Mouse (Mus musculus) heart, embryonic 16.5 days (tissue): ENCODE data around the gene Rrm2. TPM values are rescaled to one million over a fixed set of nuclear protein-coding genes. Genes with fewer than 3 reads are reported as not detected.

Source experiments
- ATAC-seq: fragments of 200-750 bp; cut with Nextera tagmentation; replicated peaks from 2 replicates; pipeline ENCODE4 v1.8.0; 2017; ENCODE audit warnings: moderate number of reproducible peaks; ENCODE audit not compliant: insufficient read depth, low FRiP score; ENCODE audit errors: extremely low read depth
- H3K27ac ChIP-seq: fragments of 300-500 bp; sonication (generic); 2 replicates; pipeline ENCODE4 v1.5.1; 2014; ENCODE audit warnings: mild to moderate bottlenecking, low read length, control low read depth, moderate library complexity
- H3K27me3 ChIP-seq: fragments of 300-500 bp; sonication (generic); 2 replicates; pipeline ENCODE4 v1.6.1; 2014; ENCODE audit warnings: low read length, mixed read lengths; ENCODE audit not compliant: control insufficient read depth, insufficient read depth
- H3K36me3 ChIP-seq: fragments of 300-500 bp; sonication (generic); 2 replicates; pipeline ENCODE4 v1.6.1; 2014; ENCODE audit not compliant: control insufficient read depth, insufficient read depth
- H3K4me1 ChIP-seq: fragments of 300-500 bp; sonication (generic); 2 replicates; pipeline ENCODE4 v1.6.1; 2014; ENCODE audit warnings: low read length, mixed read lengths; ENCODE audit not compliant: control insufficient read depth, insufficient read depth
- H3K4me2 ChIP-seq: fragments of 300-500 bp; sonication (generic); 2 replicates; pipeline ENCODE4 v1.6.1; 2014; ENCODE audit warnings: low read depth, mild to moderate bottlenecking, control low read depth, low read length
- H3K4me3 ChIP-seq: fragments of 300-500 bp; sonication (generic); 2 replicates; pipeline ENCODE4 v1.5.1; 2014; ENCODE audit warnings: mild to moderate bottlenecking, control low read depth, low read length
- H3K9ac ChIP-seq: fragments of 300-500 bp; sonication (generic); 2 replicates; pipeline ENCODE4 v1.6.1; 2014; ENCODE audit warnings: low read length, control low read depth
- H3K9me3 ChIP-seq: fragments of 300-500 bp; sonication (generic); replicated peaks from 2 replicates; pipeline ENCODE4 v1.6.1; 2016; ENCODE audit warnings: low read length; ENCODE audit not compliant: control insufficient read depth
- WGBS: fragments of 180-500 bp; shearing (Covaris S2); extraction: QIAGEN DNeasy Blood & Tissue Kit; methylation state at CpG from one replicate; pipeline ENCODE4 v1.1.7; 2014; 5-methylcytosine and 5-hydroxymethylcytosine counted together
- polyA plus RNA-seq: library from polyadenylated mRNA; unstranded; fragments of >200 nt; fragmentation: Nextera tagmentation; extraction: Ambion mirVana; gene quantifications from 2 replicates; pipeline ENCODE4 v1.2.1, GENCODE M21; 2015

Gene Rrm2
- polyA plus RNA-seq, 1 experiment from 2014 or later, result 265 TPM

DNA sequence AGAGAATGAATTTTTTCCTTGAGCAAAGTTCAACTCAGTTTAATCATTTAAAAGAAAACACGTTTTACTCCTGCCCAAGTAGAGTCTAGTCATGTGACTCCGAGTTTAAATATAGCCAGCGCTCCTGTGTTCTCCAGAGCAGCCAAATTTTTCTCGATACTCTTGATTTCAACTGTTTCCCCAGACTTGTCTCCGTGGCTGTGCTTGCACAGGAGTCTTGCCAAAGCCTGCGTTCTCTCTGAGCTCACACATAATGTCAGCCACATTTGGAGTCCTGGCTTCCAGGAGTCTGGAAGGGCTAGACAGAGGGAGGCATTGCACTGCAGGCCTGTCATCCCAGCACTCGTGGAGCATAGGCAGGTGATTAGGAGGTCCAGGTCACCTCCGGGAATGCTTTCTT is 25.5 kb upstream of the Rrm2 start:
- H3K9me3 ChIP-seq, result no peaks in the 10 kb centered on the region
- 23% methylated on average over 8 of the region's 8 CpGs for WGBS
- peaks cover 14% of the 10 kb centered on the region for H3K27me3 ChIP-seq
- peaks cover 27% of the 10 kb centered on the region for H3K4me1 ChIP-seq
- H3K36me3 ChIP-seq, result no peaks in the 10 kb centered on the region
- peak overlapping the region; percentile 96 for H3K4me2 ChIP-seq
- H3K9ac ChIP-seq, result no peak overlapping the region
- ATAC-seq, result no peak; the same call in 1 of the 2 replicates
- peak overlapping the region; percentile 28 for H3K27ac ChIP-seq
- H3K4me3 ChIP-seq, result no peak overlapping the region

GRCm38 (mm10) chr12:24683461-24683860 is 24.6 kb upstream of the Rrm2 start:
- Histone ChIP-seq H3K4me1 (peaks cover 27% of the 10 kb centered on the region), H3K27me3 (peaks cover 14% of the 10 kb centered on the region)
- 72% methylated on average over 7 of the region's 7 CpGs for WGBS

DNA sequence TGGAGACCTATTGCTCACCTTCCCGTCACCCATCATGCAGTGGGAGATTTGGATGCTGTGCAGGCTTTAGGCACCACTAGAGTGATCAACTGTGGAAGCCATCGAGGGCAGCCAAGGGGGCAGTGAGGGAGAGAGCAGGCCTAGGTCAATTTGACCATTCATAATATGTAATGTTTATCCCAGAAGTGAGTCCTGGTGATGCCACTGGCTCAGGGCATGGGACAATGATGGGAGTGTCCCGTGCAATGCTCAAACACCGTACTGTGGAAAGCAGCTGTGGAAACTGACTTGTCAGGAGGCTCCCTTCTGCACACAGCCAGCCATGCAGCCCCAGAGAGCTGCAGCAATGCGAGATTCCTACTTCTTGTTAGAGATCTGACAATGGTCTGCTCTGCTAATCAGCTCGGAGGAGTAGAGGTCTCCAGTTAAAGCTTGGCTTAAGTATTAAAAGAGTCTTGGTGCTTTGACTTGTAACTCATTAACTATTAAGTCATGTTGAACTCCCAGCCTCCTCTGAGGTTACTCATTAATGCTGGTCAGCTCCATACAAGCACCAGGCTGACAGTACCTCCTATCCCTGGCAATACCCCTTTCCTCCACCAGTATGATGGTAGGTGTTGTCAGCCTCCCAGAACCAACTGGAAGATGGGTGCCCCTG is 21.9 kb upstream of the Rrm2 start:
- no peak overlapping the region for H3K9ac ChIP-seq
- 70% methylated on average over 6 of the region's 6 CpGs for WGBS
- no peak overlapping the region for H3K4me2 ChIP-seq
- H3K27me3 ChIP-seq, result peaks cover 11% of the 10 kb centered on the region
- no peak overlapping the region for H3K4me3 ChIP-seq
- no peak for ATAC-seq
- H3K27ac ChIP-seq, result no peak overlapping the region
- no peaks in the 10 kb centered on the region for H3K36me3 ChIP-seq
- peaks cover 15% of the 10 kb centered on the region for H3K4me1 ChIP-seq
- H3K9me3 ChIP-seq, result no peaks in the 10 kb centered on the region

More at GRCm38 (mm10) chr12:24683461-24683860, 24.6 kb upstream of the Rrm2 start:
- Histone ChIP-seq H3K27ac (no peak overlapping the region), H3K9ac (no peak overlapping the region), H3K9me3 (no peaks in the 10 kb centered on the region), H3K4me3 (no peak overlapping the region), H3K36me3 (no peaks in the 10 kb centered on the region), H3K4me2 (no peak overlapping the region)
- no peak for ATAC-seq

- Histone ChIP-seq H3K9ac (no peak overlapping the region), H3K4me3 (no peak overlapping the region), H3K27ac (no peak overlapping the region), H3K27me3 (peaks cover 6% of the 10 kb centered on the region), H3K4me2 (no peak overlapping the region), H3K36me3 (no peaks in the 10 kb centered on the region), H3K4me1 (peaks cover 8% of the 10 kb centered on the region), H3K9me3 (no peaks in the 10 kb centered on the region)
- WGBS, result 61% methylated on average over 11 of the region's 11 CpGs
- ATAC-seq, result no peak
These were observed 21.2 kb upstream of the Rrm2 start for GRCm38 (mm10) chr12:24686696-24687346.

GRCm38 (mm10) chr12:24690351-24690750 is 17.7 kb upstream of the Rrm2 start:
- WGBS, result 76% methylated on average over 3 of the region's 3 CpGs
- no peak for ATAC-seq
- Histone ChIP-seq H3K27me3 (no peaks in the 10 kb centered on the region), H3K4me3 (no peak overlapping the region), H3K9me3 (no peaks in the 10 kb centered on the region), H3K4me2 (no peak overlapping the region), H3K27ac (no peak overlapping the region), H3K4me1 (no peaks in the 10 kb centered on the region), H3K36me3 (no peaks in the 10 kb centered on the region), H3K9ac (no peak overlapping the region)

DNA sequence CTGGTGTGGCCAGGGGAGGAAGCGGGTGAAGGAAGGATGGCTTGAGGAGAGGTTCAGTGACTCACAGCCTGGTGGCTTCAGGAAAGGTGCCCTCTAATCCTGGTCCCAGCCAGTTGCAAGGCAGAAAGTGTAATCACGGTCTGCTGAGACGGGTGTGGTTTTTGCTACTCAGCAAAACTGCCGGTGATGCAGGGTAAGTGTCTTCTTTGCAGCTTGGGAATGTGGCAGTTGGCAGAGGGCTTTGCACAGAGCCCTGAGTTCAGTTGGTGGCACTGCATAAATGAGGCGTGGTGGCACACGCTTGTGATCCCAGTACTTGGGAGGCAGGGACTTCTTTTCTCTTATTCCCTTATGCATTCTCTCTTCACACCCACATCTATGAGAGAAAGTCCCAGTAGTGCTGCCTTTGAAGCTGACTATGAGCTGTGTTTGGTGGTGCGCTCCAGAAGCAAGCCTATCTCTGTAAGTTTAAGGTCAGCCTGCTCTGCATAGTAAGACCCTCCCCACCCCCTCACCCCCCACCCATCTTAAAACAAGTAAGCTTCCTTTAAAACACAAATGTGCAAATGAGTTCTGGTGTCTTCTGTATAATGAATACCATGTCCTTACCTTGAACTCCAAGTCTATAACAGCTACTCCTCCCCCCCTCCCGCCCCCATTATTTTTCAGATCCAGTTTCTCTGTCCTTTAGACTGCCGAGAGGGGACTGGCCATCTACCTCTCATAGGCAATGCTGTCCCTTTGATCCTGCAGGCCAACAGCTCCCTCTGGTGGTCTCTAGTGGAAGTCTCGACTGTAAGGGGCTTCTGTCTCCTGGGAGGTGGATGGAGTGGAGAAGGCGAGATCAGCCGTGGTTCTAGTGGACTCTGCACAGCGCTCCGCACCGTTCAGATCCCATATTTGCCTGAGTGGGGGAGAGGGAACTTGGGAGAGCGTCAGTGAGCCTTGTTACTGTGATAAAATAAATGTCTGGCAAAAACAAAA is 11.2 kb upstream of the Rrm2 start:
- H3K4me3 ChIP-seq, result no peak overlapping the region
- H3K9ac ChIP-seq, result no peak overlapping the region
- peaks cover 5% of the 10 kb centered on the region; the same call in 1 of the 2 replicates for H3K27me3 ChIP-seq
- no peaks in the 10 kb centered on the region for H3K36me3 ChIP-seq
- no peak overlapping the region for H3K4me2 ChIP-seq
- H3K4me1 ChIP-seq, result no peaks in the 10 kb centered on the region
- no peaks in the 10 kb centered on the region for H3K9me3 ChIP-seq
- 34% methylated on average over 16 of the region's 16 CpGs for WGBS
- peak; percentile 88 for ATAC-seq
- no peak overlapping the region for H3K27ac ChIP-seq

DNA sequence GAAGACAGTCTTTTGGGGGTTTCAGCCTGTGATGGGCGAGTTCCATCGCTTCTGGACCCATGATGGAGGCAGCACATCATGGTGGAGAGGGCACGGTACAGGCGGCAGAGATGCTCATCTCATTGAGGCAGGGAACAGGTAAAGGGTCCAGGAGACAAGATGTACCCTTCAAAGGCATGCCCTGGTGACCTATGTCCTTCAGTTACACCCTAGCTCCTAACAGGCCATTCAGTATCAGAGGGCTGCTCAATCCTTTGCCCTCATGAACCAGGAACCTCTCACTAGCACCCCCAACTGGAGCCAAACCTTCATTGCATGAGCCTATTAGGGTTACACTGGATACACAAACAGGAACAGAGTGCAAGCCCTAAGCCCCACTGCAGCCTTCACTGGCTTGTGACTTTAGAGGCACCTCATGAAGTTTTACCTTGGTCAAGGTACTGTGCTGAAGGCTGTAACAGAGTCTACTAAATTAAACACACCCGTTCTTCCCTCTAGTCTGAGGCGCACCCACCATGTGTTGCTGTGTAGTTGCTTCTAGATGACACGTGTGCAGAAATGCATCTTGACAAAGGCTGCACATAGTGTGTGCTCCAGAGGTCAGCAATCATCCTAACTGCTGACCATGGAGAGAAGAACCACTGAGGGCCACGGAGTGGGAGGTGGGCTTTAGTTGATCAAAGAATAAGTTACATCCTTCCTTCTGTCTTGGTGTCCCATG is 10.4 kb upstream of the Rrm2 start:
- no peak overlapping the region for H3K4me2 ChIP-seq
- peaks cover 5% of the 10 kb centered on the region; the same call in 1 of the 2 replicates for H3K27me3 ChIP-seq
- H3K27ac ChIP-seq, result no peak overlapping the region
- H3K4me3 ChIP-seq, result no peak overlapping the region
- H3K9ac ChIP-seq, result no peak overlapping the region
- H3K4me1 ChIP-seq, result no peaks in the 10 kb centered on the region
- WGBS, result 57% methylated on average over 8 of the region's 8 CpGs
- H3K36me3 ChIP-seq, result no peaks in the 10 kb centered on the region
- H3K9me3 ChIP-seq, result no peaks in the 10 kb centered on the region
- ATAC-seq, result no peak

- H3K4me3 ChIP-seq, result no peak overlapping the region
- H3K36me3 ChIP-seq, result no peaks in the 10 kb centered on the region
- H3K9ac ChIP-seq, result no peak overlapping the region
- WGBS, result 50% methylated on average over 3 of the region's 3 CpGs
- H3K4me2 ChIP-seq, result no peak overlapping the region
- ATAC-seq, result no peak
- no peaks in the 10 kb centered on the region for H3K9me3 ChIP-seq
- H3K4me1 ChIP-seq, result peaks cover 6% of the 10 kb centered on the region
- peaks cover 5% of the 10 kb centered on the region; the same call in 1 of the 2 replicates for H3K27me3 ChIP-seq
- no peak overlapping the region for H3K27ac ChIP-seq
These were observed 9.5 kb upstream of the Rrm2 start for GRCm38 (mm10) chr12:24698514-24698913.
